Mouse (Mus musculus) liver, embryonic 14.5 days (tissue): Measurements from ENCODE around the gene Rarres2. TPM values are rescaled to one million over a fixed set of nuclear protein-coding genes. Genes with fewer than 3 reads are reported as not detected.

ENCODE experiments used
- ATAC-seq: fragments of 200-750 bp; cut with Nextera tagmentation; 2 replicates; pipeline ENCODE4 v1.8.0; 2017; ENCODE audit warnings: moderate number of reproducible peaks, mild to moderate bottlenecking, moderate library complexity; ENCODE audit not compliant: insufficient read depth
- DNase-seq, 3 experiments: peaks; one replicate each; pipeline ENCODE4 v3.0.0-alpha.2; 2012 to 2013; ENCODE audit warnings: low read depth in 3 of 3, low spot score in 3 of 3
- H3K27ac ChIP-seq: fragments of 300-500 bp; sonication (generic); 2 replicates; pipeline ENCODE4 v1.5.1; 2014; ENCODE audit warnings: moderate library complexity, mild to moderate bottlenecking, control low read depth, inconsistent platforms
- H3K27me3 ChIP-seq: fragments of 300-500 bp; sonication (generic); 2 replicates; pipeline ENCODE4 v1.6.1; 2014; ENCODE audit warnings: mild to moderate bottlenecking, low read length, moderate library complexity; ENCODE audit not compliant: control insufficient read depth, insufficient read depth
- H3K36me3 ChIP-seq: fragments of 300-500 bp; sonication (generic); replicated peaks from 2 replicates; pipeline ENCODE4 v1.6.1; 2014; ENCODE audit warnings: low read depth; ENCODE audit not compliant: control insufficient read depth, insufficient read depth
- H3K4me1 ChIP-seq, 2 experiments: fragments of 200-500 bp in 1 of 2; fragments of 300-500 bp in 1 of 2; sonication (generic) in 1 of 2; replicated peaks; 2 replicates each; pipeline ENCODE4 v1.6.1; 2012 to 2014; ENCODE audit warnings: antibody characterized with exemption in 1 of 2, inconsistent platforms in 1 of 2, low read length in 1 of 2; ENCODE audit not compliant: control insufficient read depth in 2 of 2, insufficient read depth in 2 of 2
- H3K4me2 ChIP-seq: fragments of 300-500 bp; sonication (generic); 2 replicates; pipeline ENCODE4 v1.6.1; 2014; ENCODE audit warnings: low read depth, mild to moderate bottlenecking, control low read depth, moderate library complexity
- H3K4me3 ChIP-seq, 2 experiments: fragments of 200-500 bp in 1 of 2; fragments of 300-500 bp in 1 of 2; sonication (generic) in 1 of 2; 2 replicates each; pipeline ENCODE4 v1.5.1; 2012 to 2014; ENCODE audit warnings: low read depth in 2 of 2, low read length in 2 of 2, mild to moderate bottlenecking in 2 of 2, control low read depth in 1 of 2, inconsistent platforms in 1 of 2, moderate library complexity in 1 of 2; ENCODE audit not compliant: insufficient read depth in 1 of 2
- H3K9ac ChIP-seq: fragments of 300-500 bp; sonication (generic); replicated peaks from 2 replicates; pipeline ENCODE4 v1.6.1; 2014; ENCODE audit warnings: mild to moderate bottlenecking, control low read depth, moderate library complexity
- H3K9me3 ChIP-seq: fragments of 300-500 bp; sonication (generic); 2 replicates; pipeline ENCODE4 v1.6.1; 2016; ENCODE audit warnings: low read length, mixed read lengths; ENCODE audit not compliant: control insufficient read depth
- CTCF ChIP-seq: IDR thresholded peaks from 2 replicates; pipeline ENCODE4 v1.5.1; 2016; ENCODE audit warnings: antibody characterized with exemption, low read depth, control low read depth
- EP300 ChIP-seq: IDR thresholded peaks from 2 replicates; pipeline ENCODE4 v1.6.1; 2016; ENCODE audit warnings: antibody characterized with exemption, low read depth
- WGBS: fragments of 180-500 bp; shearing (Covaris S2); extraction: QIAGEN DNeasy Blood & Tissue Kit; methylation state at CpG from one replicate; pipeline ENCODE4 v1.1.7; 2014; ENCODE audit not compliant: insufficient replicate concordance; 5-methylcytosine and 5-hydroxymethylcytosine counted together
- polyA plus RNA-seq, 2 experiments: library from polyadenylated mRNA; depleted of rRNA in 1 of 2; stranded (reverse) in 1 of 2; unstranded in 1 of 2; fragments of >200 nt; fragmentation: Nextera tagmentation in 1 of 2; extraction: Ambion mirVana in 1 of 2; gene quantifications; 2 replicates each; pipeline versions ENCODE4 v1.2.1 to v1.2.3; 2012 to 2014

Rarres2 gene
- polyA plus RNA-seq, 2 experiments = 11.3 to 16.3 TPM

DNA sequence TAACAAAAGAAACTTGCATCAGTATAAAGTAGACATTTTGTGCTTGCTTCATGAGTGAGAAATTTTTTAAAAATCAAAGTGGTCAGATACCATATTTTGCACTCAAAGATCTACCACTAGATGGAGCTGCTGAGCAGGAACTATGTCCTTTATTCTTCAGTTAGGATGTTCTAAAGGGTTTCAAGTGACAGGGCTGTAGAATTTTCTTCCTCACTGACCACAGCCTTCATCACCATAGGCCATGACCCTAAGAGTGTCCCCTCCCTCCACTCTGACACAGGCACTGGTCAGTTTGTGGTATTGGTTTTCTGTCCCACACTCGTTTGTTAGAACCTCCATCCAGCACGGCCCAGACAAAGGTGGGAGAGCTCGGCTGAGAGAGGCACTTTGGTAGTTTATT, 9.4 kb upstream of the Rarres2 start:
- 52% methylated on average over 3 of the region's 3 CpGs for WGBS
- H3K9me3 ChIP-seq = no peaks in the 10 kb centered on the region
- ATAC-seq (no peak), DNase-seq (peak in 1 of 3 experiments; percentile 36)
- no peak overlapping the region for H3K4me3 ChIP-seq
- TF ChIP-seq EP300 = no peak
- TF ChIP-seq CTCF = peak; percentile 62
- no peaks in the 10 kb centered on the region for H3K36me3 ChIP-seq
- no peak overlapping the region for H3K4me2 ChIP-seq
- no peak overlapping the region for H3K9ac ChIP-seq
- no peaks in the 10 kb centered on the region for H3K27me3 ChIP-seq
- no peak overlapping the region for H3K27ac ChIP-seq
- no peaks in the 10 kb centered on the region; a peak in 1 of 4 replicates for H3K4me1 ChIP-seq

- H3K36me3 ChIP-seq = no peaks in the 10 kb centered on the region
- WGBS = 40% methylated on average over 3 of the region's 3 CpGs
- H3K9me3 ChIP-seq = no peaks in the 10 kb centered on the region
- ATAC-seq = no peak
- no peak overlapping the region for H3K27ac ChIP-seq
- H3K4me1 ChIP-seq = no peaks in the 10 kb centered on the region; a peak in 1 of 4 replicates
- TF ChIP-seq EP300 = no peak
- no peak for TF ChIP-seq CTCF
- H3K4me3 ChIP-seq = no peak overlapping the region
- no peak overlapping the region for H3K9ac ChIP-seq
- no peak overlapping the region for H3K4me2 ChIP-seq
- no peaks in the 10 kb centered on the region for H3K27me3 ChIP-seq
- DNase-seq = no peak
Observed at GRCm38 (mm10) chr6:48581257-48581656, 8.7 kb upstream of the Rarres2 start.

GRCm38 (mm10) chr6:48579215-48579648, 6.6 kb upstream of the Rarres2 start:
- H3K9ac ChIP-seq = no peak overlapping the region
- no peak overlapping the region for H3K4me2 ChIP-seq
- H3K36me3 ChIP-seq = no peaks in the 10 kb centered on the region
- no peak for ATAC-seq
- no peaks in the 10 kb centered on the region; a peak in 1 of 4 replicates for H3K4me1 ChIP-seq
- 3% methylated on average over 5 of the region's 5 CpGs for WGBS
- DNase-seq = no peak
- H3K27ac ChIP-seq = no peak overlapping the region
- H3K9me3 ChIP-seq = no peaks in the 10 kb centered on the region
- H3K27me3 ChIP-seq = no peaks in the 10 kb centered on the region
- TF ChIP-seq EP300 (no peak), CTCF (no peak)
- no peak overlapping the region for H3K4me3 ChIP-seq

- DNase-seq (no peak), ATAC-seq (no peak)
- 27% methylated on average over 5 of the region's 5 CpGs for WGBS
- H3K4me1 ChIP-seq = no peaks in the 10 kb centered on the region; a peak in 1 of 4 replicates
- no peak overlapping the region for H3K27ac ChIP-seq
- no peak for TF ChIP-seq CTCF
- TF ChIP-seq EP300 = no peak
- H3K36me3 ChIP-seq = no peaks in the 10 kb centered on the region
- no peak overlapping the region for H3K4me2 ChIP-seq
- H3K9ac ChIP-seq = no peak overlapping the region
- H3K27me3 ChIP-seq = no peaks in the 10 kb centered on the region
- no peak overlapping the region for H3K4me3 ChIP-seq
- H3K9me3 ChIP-seq = no peaks in the 10 kb centered on the region
Observed at GRCm38 (mm10) chr6:48578736-48579135, 6.1 kb upstream of the Rarres2 start.

- no peak overlapping the region for H3K4me3 ChIP-seq
- no peak overlapping the region for H3K27ac ChIP-seq
- WGBS = 50% methylated on average over 3 of the region's 3 CpGs
- H3K4me2 ChIP-seq = no peak overlapping the region
- H3K27me3 ChIP-seq = no peaks in the 10 kb centered on the region
- H3K36me3 ChIP-seq = no peaks in the 10 kb centered on the region
- DNase-seq = no peak
- ATAC-seq = no peak
- no peak overlapping the region for H3K9ac ChIP-seq
- H3K9me3 ChIP-seq = no peaks in the 10 kb centered on the region
- TF ChIP-seq EP300 (no peak), CTCF (no peak)
- peaks cover 0 to 7% of the 10 kb centered on the region in 2 experiments; a peak in 2 of 4 replicates for H3K4me1 ChIP-seq
Observed at GRCm38 (mm10) chr6:48573981-48574380, 1.4 kb upstream of the Rarres2 start.
